Mouse (Mus musculus): Measurements from ENCODE around the gene C1qa. TPM values are rescaled to one million over a fixed set of nuclear protein-coding genes. Genes with fewer than 3 reads are reported as not detected.

The C1qa gene
- total and polyA plus RNA-seq, 2 experiments from 2014 or later = 42.2 to 53.1 TPM

DNA sequence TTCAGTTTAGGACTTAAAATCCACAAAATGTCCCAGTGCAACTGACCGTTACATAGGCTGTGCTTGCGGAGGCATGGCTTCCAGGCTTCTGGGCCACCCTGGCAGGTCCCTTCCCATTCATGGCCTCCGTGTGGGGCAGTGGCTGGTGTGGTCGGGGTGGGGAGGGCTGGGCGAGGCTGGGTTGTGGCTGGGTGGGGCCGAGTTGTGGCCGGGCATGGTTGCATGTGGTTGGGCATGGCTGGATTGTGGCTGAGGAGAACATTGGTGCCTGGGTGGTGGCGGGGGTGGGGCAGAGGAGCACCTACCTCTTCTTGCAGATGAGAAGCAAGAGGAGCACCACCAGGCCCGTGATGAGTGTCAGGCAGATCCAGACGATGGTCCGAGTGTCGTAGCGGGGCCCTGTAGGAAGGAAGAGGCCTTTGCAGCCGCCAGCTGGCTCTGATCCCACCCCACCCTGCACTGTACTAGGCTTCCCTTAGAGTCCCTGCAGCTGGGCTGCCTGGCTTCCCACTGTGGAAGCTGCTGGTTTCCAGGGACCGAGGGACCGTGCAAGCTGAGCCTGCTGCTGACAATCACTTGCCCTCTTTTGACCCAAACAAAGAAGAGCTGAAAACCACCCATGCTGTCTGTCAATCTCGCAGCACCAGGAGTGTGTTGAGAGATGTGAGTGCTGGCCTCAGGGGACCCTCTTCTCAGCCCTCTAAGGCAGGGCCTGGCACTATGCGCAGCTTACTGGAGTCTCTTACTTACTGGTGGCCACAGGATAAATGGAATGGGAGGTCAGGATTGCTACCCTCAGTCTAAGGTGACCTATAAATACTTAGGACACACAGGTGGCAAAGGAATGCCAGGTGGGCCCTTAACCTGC lies 36.4 kb upstream of the C1qa start:
- no peak overlapping the region for H3K27ac ChIP-seq (ENCODE audit: low read depth, low read length)
- H3K9ac ChIP-seq = no peak overlapping the region
- H3K9me3 ChIP-seq (ENCODE audit: low read length) = no peaks in the 10 kb centered on the region
- H3K4me2 ChIP-seq (ENCODE audit: low read depth) = no peak overlapping the region
- no peak for TF ChIP-seq CTCF (IDR thresholded peaks at IDR 0.05; ENCODE audit: low read depth)
- H3K4me3 ChIP-seq (ENCODE audit: low read depth, low read length) = no peak overlapping the region
- no peaks in the 10 kb centered on the region for H3K27me3 ChIP-seq (ENCODE audit: insufficient read depth, low read length)
- ATAC-seq (peak; percentile 77), DNase-seq (no peak)
- H3K4me1 ChIP-seq (ENCODE audit: insufficient read depth) = no peaks in the 10 kb centered on the region
- 45% methylated on average over 18 of the region's 18 CpGs for WGBS
- no peaks in the 10 kb centered on the region; the same call in 1 of the 2 replicates for H3K36me3 ChIP-seq (ENCODE audit: insufficient read depth)

DNA sequence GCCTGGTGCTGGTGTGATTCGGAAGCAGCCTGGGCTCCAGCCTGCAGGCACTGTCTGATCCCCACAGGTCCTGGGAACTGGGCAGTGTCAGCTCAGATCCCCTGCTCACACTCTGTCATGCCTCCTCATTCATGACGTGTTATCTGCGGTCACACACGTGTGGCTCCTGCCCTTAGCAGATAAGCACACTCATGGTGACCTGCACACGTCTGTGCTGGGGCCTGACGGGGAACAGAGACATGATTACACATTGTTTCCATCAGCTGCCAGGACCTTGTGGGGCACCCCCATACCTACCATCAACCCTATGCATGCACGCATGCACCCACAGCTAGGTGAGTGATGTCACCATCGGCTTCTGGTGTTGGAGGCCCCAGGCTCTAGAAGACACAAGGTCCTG lies 31.9 kb upstream of the C1qa start:
- no peaks in the 10 kb centered on the region; the same call in 1 of the 2 replicates for H3K36me3 ChIP-seq (ENCODE audit: insufficient read depth)
- TF ChIP-seq CTCF (IDR thresholded peaks at IDR 0.05; ENCODE audit: low read depth) = no peak
- H3K27me3 ChIP-seq (ENCODE audit: insufficient read depth, low read length) = no peaks in the 10 kb centered on the region
- no peak for DNase-seq
- no peak overlapping the region for H3K4me2 ChIP-seq (ENCODE audit: low read depth)
- WGBS = 90% methylated on average over 8 of the region's 8 CpGs
- H3K27ac ChIP-seq (ENCODE audit: low read depth, low read length) = no peak overlapping the region
- no peaks in the 10 kb centered on the region for H3K4me1 ChIP-seq (ENCODE audit: insufficient read depth)
- ATAC-seq = no peak
- no peaks in the 10 kb centered on the region for H3K9me3 ChIP-seq (ENCODE audit: low read length)
- no peak overlapping the region for H3K4me3 ChIP-seq (ENCODE audit: low read depth, low read length)
- H3K9ac ChIP-seq = no peak overlapping the region

DNA sequence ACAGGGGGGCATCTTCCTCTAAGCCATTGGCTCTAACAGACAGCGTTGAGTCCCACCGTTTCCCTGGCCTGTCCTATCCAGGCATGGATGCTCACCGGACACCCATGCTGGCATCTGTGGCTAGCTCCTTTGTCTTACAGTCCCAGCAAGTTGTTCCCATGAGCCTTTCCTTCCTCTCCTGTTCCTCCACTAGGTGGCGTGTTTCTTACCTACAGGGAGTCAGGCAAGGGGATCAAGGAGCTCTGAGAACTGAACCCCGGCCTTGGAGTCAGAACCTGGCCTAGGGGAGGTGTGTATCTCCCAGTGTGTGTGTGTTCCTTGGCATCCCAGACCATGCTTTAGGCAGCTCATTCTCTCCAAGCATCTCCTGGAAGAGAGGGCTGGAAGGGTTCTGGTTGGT lies 30.3 kb upstream of the C1qa start:
- Histone ChIP-seq H3K9me3 (ENCODE audit: low read length) (no peaks in the 10 kb centered on the region), H3K4me3 (ENCODE audit: low read depth, low read length) (no peak overlapping the region), H3K36me3 (ENCODE audit: insufficient read depth) (no peaks in the 10 kb centered on the region; the same call in 1 of the 2 replicates), H3K4me2 (ENCODE audit: low read depth) (no peak overlapping the region), H3K9ac (no peak overlapping the region), H3K4me1 (ENCODE audit: insufficient read depth) (no peaks in the 10 kb centered on the region), H3K27ac (ENCODE audit: low read depth, low read length) (no peak overlapping the region), H3K27me3 (ENCODE audit: insufficient read depth, low read length) (peaks cover 3% of the 10 kb centered on the region; the same call in 1 of the 2 replicates)
- peak; percentile 52 for DNase-seq
- TF ChIP-seq CTCF (IDR thresholded peaks at IDR 0.05; ENCODE audit: low read depth) = peak; percentile 63
- ATAC-seq = no peak
- WGBS = 5% methylated on average over 5 of the region's 5 CpGs

GRCm38 (mm10) chr4:136925804-136926203 lies 27.2 kb upstream of the C1qa start:
- H3K4me3 ChIP-seq (ENCODE audit: low read depth, low read length) = no peak overlapping the region
- H3K9ac ChIP-seq = no peak overlapping the region
- no peak overlapping the region for H3K27ac ChIP-seq (ENCODE audit: low read depth, low read length)
- H3K4me1 ChIP-seq (ENCODE audit: insufficient read depth) = no peaks in the 10 kb centered on the region
- DNase-seq = peak; percentile 43
- no peaks in the 10 kb centered on the region for H3K36me3 ChIP-seq (ENCODE audit: insufficient read depth)
- ATAC-seq = peak; percentile 50; the same call in 1 of the 2 replicates
- H3K9me3 ChIP-seq (ENCODE audit: low read length) = no peaks in the 10 kb centered on the region
- no peak for TF ChIP-seq CTCF (IDR thresholded peaks at IDR 0.05; ENCODE audit: low read depth)
- no peak overlapping the region for H3K4me2 ChIP-seq (ENCODE audit: low read depth)
- 4% methylated on average over 15 of the region's 15 CpGs for WGBS
- H3K27me3 ChIP-seq (ENCODE audit: insufficient read depth, low read length) = peaks cover 8% of the 10 kb centered on the region; the same call in 1 of the 2 replicates

- H3K9ac ChIP-seq = no peak overlapping the region
- no peaks in the 10 kb centered on the region for H3K9me3 ChIP-seq (ENCODE audit: low read length)
- DNase-seq (no peak), ATAC-seq (no peak)
- no peaks in the 10 kb centered on the region for H3K4me1 ChIP-seq (ENCODE audit: insufficient read depth)
- whole genome bisulfite sequencing = 10% methylated on average over 6 of the region's 6 CpGs
- TF ChIP-seq CTCF (IDR thresholded peaks at IDR 0.05; ENCODE audit: low read depth) = no peak
- H3K4me2 ChIP-seq (ENCODE audit: low read depth) = no peak overlapping the region
- H3K27ac ChIP-seq (ENCODE audit: low read depth, low read length) = no peak overlapping the region
- H3K27me3 ChIP-seq (ENCODE audit: insufficient read depth, low read length) = peaks cover 8% of the 10 kb centered on the region; the same call in 1 of the 2 replicates
- H3K36me3 ChIP-seq (ENCODE audit: insufficient read depth) = no peaks in the 10 kb centered on the region
- no peak overlapping the region for H3K4me3 ChIP-seq (ENCODE audit: low read depth, low read length)
These were observed 25.9 kb upstream of the C1qa start for GRCm38 (mm10) chr4:136924529-136924928.

- no peak for TF ChIP-seq CTCF (IDR thresholded peaks at IDR 0.05; ENCODE audit: low read depth)
- Histone ChIP-seq H3K27me3 (ENCODE audit: insufficient read depth, low read length) (peaks cover 6% of the 10 kb centered on the region; the same call in 1 of the 2 replicates), H3K4me2 (ENCODE audit: low read depth) (no peak overlapping the region), H3K9me3 (ENCODE audit: low read length) (no peaks in the 10 kb centered on the region), H3K36me3 (ENCODE audit: insufficient read depth) (no peaks in the 10 kb centered on the region), H3K4me3 (ENCODE audit: low read depth, low read length) (no peak overlapping the region), H3K9ac (no peak overlapping the region), H3K27ac (ENCODE audit: low read depth, low read length) (no peak overlapping the region), H3K4me1 (ENCODE audit: insufficient read depth) (peaks cover 6% of the 10 kb centered on the region; the same call in 1 of the 2 replicates)
- DNase-seq (peak; percentile 48), ATAC-seq (peak; percentile 29; the same call in 1 of the 2 replicates)
- WGBS = 74% methylated on average over 3 of the region's 3 CpGs
These were observed 20.9 kb upstream of the C1qa start for GRCm38 (mm10) chr4:136919526-136919925.

DNA sequence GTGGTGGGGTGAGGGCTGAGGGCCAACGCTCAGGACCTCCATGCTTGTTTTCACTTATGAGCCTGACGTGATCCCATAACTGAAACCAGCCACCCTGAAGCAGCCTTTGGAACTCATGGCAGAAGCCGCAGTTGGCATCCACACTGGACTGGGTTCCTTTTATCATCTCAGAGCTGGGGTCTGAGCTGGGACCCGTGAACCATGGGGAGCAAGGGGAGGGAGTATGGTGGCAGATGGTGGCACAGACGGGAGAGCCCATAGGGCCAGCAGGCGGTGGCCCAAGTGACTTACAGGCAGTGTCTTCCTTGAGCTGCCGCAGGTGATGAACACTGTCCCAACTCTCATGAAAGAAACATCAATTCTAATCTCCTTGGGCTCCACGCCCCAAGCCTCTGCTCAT lies 20.2 kb upstream of the C1qa start:
- WGBS = 80% methylated on average over 8 of the region's 8 CpGs
- no peak for ATAC-seq

More for the DNA sequence above, 20.2 kb upstream of the C1qa start:
- Histone ChIP-seq H3K9ac (no peak overlapping the region), H3K9me3 (ENCODE audit: low read length) (no peaks in the 10 kb centered on the region), H3K4me3 (ENCODE audit: low read depth, low read length) (no peak overlapping the region), H3K4me2 (ENCODE audit: low read depth) (no peak overlapping the region), H3K36me3 (ENCODE audit: insufficient read depth) (no peaks in the 10 kb centered on the region), H3K27me3 (ENCODE audit: insufficient read depth, low read length) (0 out of 2 replicates have a peak, but pooled peaks cover 6% of the 10 kb centered on the region), H3K4me1 (ENCODE audit: insufficient read depth) (peaks cover 6% of the 10 kb centered on the region; the same call in 1 of the 2 replicates), H3K27ac (ENCODE audit: low read depth, low read length) (no peak overlapping the region)
- DNase-seq = no peak
- no peak for TF ChIP-seq CTCF (IDR thresholded peaks at IDR 0.05; ENCODE audit: low read depth)

Measured in forebrain, postnatal 0 days (tissue).